Mouse (Mus musculus) activated CD4-positive, CD25-positive, alpha-beta regulatory T cell, adult 9 weeks (primary cell): Measurements from ENCODE around the gene Ddx54. TPM values are rescaled to one million over a fixed set of nuclear protein-coding genes. Genes with fewer than 3 reads are reported as not detected.

Source experiments
- polyA plus RNA-seq: library from polyadenylated mRNA; unstranded; fragments of 100-300 nt; shearing (Covaris generic); gene quantifications from one replicate; pipeline ENCODE4 v1.2.1, GENCODE M21; 2017

The Ddx54 gene
- 86.5 TPM for polyA plus RNA-seq

DNA sequence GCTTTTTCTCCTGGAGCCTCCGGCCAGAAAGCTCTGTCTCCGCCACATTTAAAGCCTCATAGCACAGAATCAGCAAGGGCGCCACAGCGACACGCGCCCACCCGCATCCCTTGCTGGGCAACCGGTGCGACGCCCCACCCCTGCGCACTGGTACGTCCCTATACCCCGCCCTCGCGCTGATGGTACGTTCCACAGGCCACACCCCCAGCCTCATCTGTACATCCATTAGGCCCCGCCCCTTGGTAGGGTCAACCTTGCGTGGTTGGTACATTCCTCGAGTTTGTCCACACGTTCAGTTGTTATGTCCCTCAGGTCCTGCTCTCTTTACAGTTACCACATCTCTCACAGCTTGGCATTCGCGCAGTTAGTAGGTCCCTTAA, at the start of gene Ddx54, which contains the start of gene Rita1:
TSS of gene Ddx54 (plus strand) at position 298 of the 380 bp plus-strand sequence.
TSS of gene Rita1 (minus strand) at position 148 of the 380 bp plus-strand sequence.

GRCm38 (mm10) chr5:120588569-120589094, 23.9 kb upstream of the Ddx54 start, which contains the start of the genes Tpcn1 and Iqcd:
Gene Tpcn1 (minus strand): TSS chr5:120588673.
Gene Iqcd (plus strand): TSS chr5:120589016.

DNA sequence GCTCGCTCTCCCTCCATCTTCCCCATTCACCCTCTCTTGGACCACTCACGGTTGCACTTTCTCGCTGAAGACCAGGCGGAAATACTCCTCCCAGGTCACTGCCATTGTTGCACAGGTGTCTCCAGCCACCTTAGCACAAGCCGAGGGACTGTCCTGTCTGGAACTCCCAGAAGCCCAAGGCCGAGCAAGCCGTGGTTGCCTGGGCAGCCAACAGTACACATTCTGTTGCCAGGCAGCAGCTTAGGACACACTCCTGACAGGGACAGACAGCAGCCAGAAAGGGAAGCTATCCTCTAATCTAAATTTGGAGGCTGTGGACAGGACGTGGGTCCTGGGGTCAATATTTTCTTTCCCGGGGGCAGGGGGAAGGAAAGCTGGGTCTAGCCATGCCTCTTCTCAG, 21.6 kb downstream of the Ddx54 start, which contains the start of gene Cfap73:
TSS of gene Cfap73 (minus strand) at position 105 of the 400 bp plus-strand sequence.

DNA sequence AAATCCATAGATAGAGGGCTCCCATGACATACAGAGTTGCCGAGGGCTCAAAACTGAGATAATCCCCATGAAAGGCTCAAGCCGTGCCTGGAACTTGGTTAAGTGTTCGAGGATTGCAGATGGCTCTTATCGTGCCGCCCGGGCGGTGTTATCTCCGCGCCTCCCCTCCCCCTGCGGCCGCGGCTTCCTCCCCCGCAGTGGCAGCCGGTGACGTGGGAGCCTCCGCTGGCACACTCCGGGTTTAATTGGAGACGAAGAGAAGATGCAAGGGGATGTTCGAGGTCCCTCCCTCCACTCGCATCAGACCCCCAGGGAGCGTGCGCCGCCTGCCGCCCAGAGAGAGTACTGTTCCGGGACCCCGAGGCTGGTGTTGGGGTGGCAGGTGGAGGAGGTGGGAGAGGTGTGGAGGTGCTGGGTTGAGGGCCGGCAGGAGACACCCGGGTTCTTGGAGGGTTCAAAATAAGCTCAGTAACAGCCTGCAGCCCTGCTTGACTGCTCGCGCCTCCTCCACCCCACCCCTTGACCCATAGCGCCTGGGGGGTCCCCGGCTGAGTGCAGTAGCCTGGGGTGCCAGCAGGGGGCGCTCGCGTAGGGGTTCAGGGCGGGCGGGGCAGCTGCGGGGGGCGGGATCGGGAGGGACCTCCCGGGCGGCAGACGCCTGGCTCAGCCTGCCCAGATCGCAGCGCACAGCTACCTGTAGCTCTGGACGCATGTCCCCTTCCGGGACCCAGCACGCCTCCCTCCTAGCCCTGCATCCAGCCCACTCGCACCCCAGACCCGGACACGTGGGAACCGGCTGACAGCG, 36.2 kb downstream of the Ddx54 start, which contains the start of gene Rasal1:
TSS of gene Rasal1 (plus strand) at position 244 of the 805 bp plus-strand sequence.

Other genes with a start within 250 kb of the Ddx54 start
- not detected for gene Lhx5, start 181.0 kb upstream of the Ddx54 start, polyA plus RNA-seq
- gene Sdsl, start 139.9 kb upstream of the Ddx54 start, polyA plus RNA-seq: not detected
- not detected for gene Sds, start 136.2 kb upstream of the Ddx54 start, polyA plus RNA-seq
- gene Plbd2, start 109.1 kb upstream of the Ddx54 start, polyA plus RNA-seq: 3.6 TPM
- gene Slc8b1, start 101.6 kb upstream of the Ddx54 start, polyA plus RNA-seq: 18.1 TPM
- gene Tpcn1, start 24.1 kb upstream of the Ddx54 start, polyA plus RNA-seq: 24.7 TPM
- 0.86 TPM for gene Iqcd, start 23.7 kb upstream of the Ddx54 start, polyA plus RNA-seq
- 5.1 TPM for gene Rita1, start 150 bp upstream of the Ddx54 start, polyA plus RNA-seq
- not detected for gene Cfap73, start 21.5 kb downstream of the Ddx54 start, polyA plus RNA-seq
- 9.1 TPM for gene Rasal1, start 36.1 kb downstream of the Ddx54 start, polyA plus RNA-seq
- 23.4 TPM for gene Dtx1, start 99.2 kb downstream of the Ddx54 start, polyA plus RNA-seq
- 6.8 TPM for gene Oas2, start 137.1 kb downstream of the Ddx54 start, polyA plus RNA-seq
- gene Oas3, start 164.9 kb downstream of the Ddx54 start, polyA plus RNA-seq: 20.0 TPM
- not detected for gene Oas1e, start 182.8 kb downstream of the Ddx54 start, polyA plus RNA-seq
- 13.4 TPM for gene Oas1c, start 199.8 kb downstream of the Ddx54 start, polyA plus RNA-seq
- gene Oas1f, start 234.6 kb downstream of the Ddx54 start, polyA plus RNA-seq: not detected
- not detected for gene Oas1h, start 248.7 kb downstream of the Ddx54 start, polyA plus RNA-seq